Mouse (Mus musculus): ENCODE measurements around the gene Atf1. TPM values are rescaled to one million over a fixed set of nuclear protein-coding genes. Genes with fewer than 3 reads are reported as not detected.
A peak's percentile ranks its signal among the peaks of the same experiment; 100 is the strongest.

The Atf1 gene
- polyA plus RNA-seq, 1 experiment = 45.7 TPM

- WGBS = 88% methylated on average over 8 of the region's 8 CpGs
- Histone ChIP-seq H3K4me3 (replicated peaks; ENCODE audit: extremely low read depth, low read depth, low read length) (no peak overlapping the region), H3K4me1 (ENCODE audit: control insufficient read depth, insufficient read depth, low read length) (no peaks in the 10 kb centered on the region)
- TF ChIP-seq POLR2A (IDR thresholded peaks at IDR 0.05; ENCODE audit: borderline replicate concordance, extremely low read depth, low read depth, low read length) = no peak
- TF ChIP-seq CTCF (IDR thresholded peaks at IDR 0.05; ENCODE audit: insufficient read depth, low read length) = no peak
- DNase-seq = no peak
Measured at GRCm38 (mm10) chr15:100186882-100187672, 40.5 kb upstream of the Atf1 start.

- WGBS = 81% methylated on average over 5 of the region's 5 CpGs
- TF ChIP-seq POLR2A (IDR thresholded peaks at IDR 0.05; ENCODE audit: borderline replicate concordance, extremely low read depth, low read depth, low read length) = no peak
- no peak for TF ChIP-seq CTCF (IDR thresholded peaks at IDR 0.05; ENCODE audit: insufficient read depth, low read length)
- H3K4me3 ChIP-seq (replicated peaks; ENCODE audit: extremely low read depth, low read depth, low read length) = no peak overlapping the region
- no peaks in the 10 kb centered on the region for H3K4me1 ChIP-seq (ENCODE audit: control insufficient read depth, insufficient read depth, low read length)
- DNase-seq = no peak
Measured at GRCm38 (mm10) chr15:100188542-100188941, 39.1 kb upstream of the Atf1 start.

GRCm38 (mm10) chr15:100188962-100189404 lies 38.6 kb upstream of the Atf1 start:
- TF ChIP-seq CTCF (IDR thresholded peaks at IDR 0.05; ENCODE audit: insufficient read depth, low read length) = no peak
- TF ChIP-seq POLR2A (IDR thresholded peaks at IDR 0.05; ENCODE audit: borderline replicate concordance, extremely low read depth, low read depth, low read length) = no peak
- 63% methylated on average over 14 of the region's 14 CpGs for WGBS
- H3K4me3 ChIP-seq (replicated peaks; ENCODE audit: extremely low read depth, low read depth, low read length) = no peak overlapping the region
- no peaks in the 10 kb centered on the region for H3K4me1 ChIP-seq (ENCODE audit: control insufficient read depth, insufficient read depth, low read length)
- DNase-seq = no peak

- no peak for DNase-seq
- H3K4me1 ChIP-seq (ENCODE audit: control insufficient read depth, insufficient read depth, low read length) = no peaks in the 10 kb centered on the region
- H3K4me3 ChIP-seq (replicated peaks; ENCODE audit: extremely low read depth, low read depth, low read length) = no peak overlapping the region
- TF ChIP-seq POLR2A (IDR thresholded peaks at IDR 0.05; ENCODE audit: borderline replicate concordance, extremely low read depth, low read depth, low read length) (no peak), CTCF (IDR thresholded peaks at IDR 0.05; ENCODE audit: insufficient read depth, low read length) (no peak)
- WGBS = 72% methylated on average over 5 of the region's 5 CpGs
Measured at GRCm38 (mm10) chr15:100190083-100190482, 37.5 kb upstream of the Atf1 start.

- WGBS = 81% methylated on average over 11 of the region's 11 CpGs
- no peak for DNase-seq
Measured at GRCm38 (mm10) chr15:100198983-100199745, 28.5 kb upstream of the Atf1 start.

GRCm38 (mm10) chr15:100199790-100200189 lies 27.8 kb upstream of the Atf1 start:
- DNase-seq = peak; percentile 30
- 45% methylated on average over 3 of the region's 3 CpGs for WGBS
- TF ChIP-seq CTCF (IDR thresholded peaks at IDR 0.05; ENCODE audit: insufficient read depth, low read length) (0 out of 2 replicates have a peak, but pooled peaks have one; percentile 16), POLR2A (IDR thresholded peaks at IDR 0.05; ENCODE audit: borderline replicate concordance, extremely low read depth, low read depth, low read length) (no peak)
- Histone ChIP-seq H3K4me3 (replicated peaks; ENCODE audit: extremely low read depth, low read depth, low read length) (no peak overlapping the region), H3K4me1 (ENCODE audit: control insufficient read depth, insufficient read depth, low read length) (peaks cover 3% of the 10 kb centered on the region; the same call in 1 of the 2 replicates)

More at GRCm38 (mm10) chr15:100198983-100199745, 28.5 kb upstream of the Atf1 start:
- Histone ChIP-seq H3K4me1 (ENCODE audit: control insufficient read depth, insufficient read depth, low read length) (no peaks in the 10 kb centered on the region), H3K4me3 (replicated peaks; ENCODE audit: extremely low read depth, low read depth, low read length) (no peak overlapping the region)
- TF ChIP-seq CTCF (IDR thresholded peaks at IDR 0.05; ENCODE audit: insufficient read depth, low read length) (0 out of 2 replicates have a peak, but pooled peaks have one; percentile 3), POLR2A (IDR thresholded peaks at IDR 0.05; ENCODE audit: borderline replicate concordance, extremely low read depth, low read depth, low read length) (no peak)

- TF ChIP-seq POLR2A (IDR thresholded peaks at IDR 0.05; ENCODE audit: borderline replicate concordance, extremely low read depth, low read depth, low read length) (no peak), CTCF (IDR thresholded peaks at IDR 0.05; ENCODE audit: insufficient read depth, low read length) (no peak)
- no peak overlapping the region for H3K4me3 ChIP-seq (replicated peaks; ENCODE audit: extremely low read depth, low read depth, low read length)
- no peak for DNase-seq
- H3K4me1 ChIP-seq (ENCODE audit: control insufficient read depth, insufficient read depth, low read length) = peaks cover 3% of the 10 kb centered on the region; the same call in 1 of the 2 replicates
- WGBS = 85% methylated on average over 3 of the region's 3 CpGs
Measured at GRCm38 (mm10) chr15:100201806-100202205, 25.8 kb upstream of the Atf1 start.

- Histone ChIP-seq H3K4me3 (replicated peaks; ENCODE audit: extremely low read depth, low read depth, low read length) (no peak overlapping the region), H3K4me1 (ENCODE audit: control insufficient read depth, insufficient read depth, low read length) (peaks cover 3% of the 10 kb centered on the region; the same call in 1 of the 2 replicates)
- 75% methylated on average over 4 of the region's 4 CpGs for WGBS
- TF ChIP-seq CTCF (IDR thresholded peaks at IDR 0.05; ENCODE audit: insufficient read depth, low read length) (no peak), POLR2A (IDR thresholded peaks at IDR 0.05; ENCODE audit: borderline replicate concordance, extremely low read depth, low read depth, low read length) (no peak)
- DNase-seq = no peak
Measured at GRCm38 (mm10) chr15:100202431-100203015, 25.1 kb upstream of the Atf1 start.

- H3K4me1 ChIP-seq (ENCODE audit: control insufficient read depth, insufficient read depth, low read length) = peaks cover 3% of the 10 kb centered on the region; the same call in 1 of the 2 replicates
- TF ChIP-seq POLR2A (IDR thresholded peaks at IDR 0.05; ENCODE audit: borderline replicate concordance, extremely low read depth, low read depth, low read length) = no peak
- no peak for TF ChIP-seq CTCF (IDR thresholded peaks at IDR 0.05; ENCODE audit: insufficient read depth, low read length)
- no peak for DNase-seq
- H3K4me3 ChIP-seq (replicated peaks; ENCODE audit: extremely low read depth, low read depth, low read length) = no peak overlapping the region
- WGBS = 76% methylated on average over 1 of the region's 1 CpGs
Measured at GRCm38 (mm10) chr15:100204574-100204973, 23.0 kb upstream of the Atf1 start.

Measured in lung, adult 2 months (tissue).